Mouse (Mus musculus): Measurements from ENCODE around the gene Ttc32. TPM values are rescaled to one million over a fixed set of nuclear protein-coding genes. Genes with fewer than 3 reads are reported as not detected.
A peak's percentile ranks its signal among the peaks of the same experiment; 100 is the strongest.

Ttc32 gene
- polyA plus RNA-seq (2012; ENCODE audit: insufficient read depth, low replicate concordance) = 10.0 and 19.0 TPM in 2 replicates

- TF ChIP-seq FLI1 (IDR thresholded peaks at IDR 0.05; ENCODE audit: low read length) = no peak
- H3K4me1 ChIP-seq = peaks cover 24% of the 10 kb centered on the region
These were observed at the start of gene Ttc32 for GRCm38 (mm10) chr12:9029888-9030723. Gene Ttc32 (plus strand): TSS chr12:9029997.

GRCm38 (mm10) chr12:8993231-8993630 lies 36.6 kb upstream of the Ttc32 start:
- peaks cover 12% of the 10 kb centered on the region for H3K27me3 ChIP-seq (replicated peaks)
- H3K9me3 ChIP-seq = peaks cover 1% of the 10 kb centered on the region; the same call in 1 of the 2 replicates
- H3K4me1 ChIP-seq = no peaks in the 10 kb centered on the region
- H3K4me3 ChIP-seq (replicated peaks) = no peak overlapping the region
- TF ChIP-seq GATA1 (IDR thresholded peaks at IDR 0.05; ENCODE audit: borderline replicate concordance, low read length) (no peak), FLI1 (IDR thresholded peaks at IDR 0.05; ENCODE audit: low read length) (no peak)
- no peaks in the 10 kb centered on the region for H3K36me3 ChIP-seq (replicated peaks; ENCODE audit: low read length)

More at GRCm38 (mm10) chr12:9029888-9030723, at the start of gene Ttc32:
- Histone ChIP-seq H3K36me3 (replicated peaks; ENCODE audit: low read length) (no peaks in the 10 kb centered on the region), H3K27me3 (replicated peaks) (no peaks in the 10 kb centered on the region), H3K9me3 (no peaks in the 10 kb centered on the region), H3K4me3 (replicated peaks) (peak within 1 kb of the TSS; percentile 93)

- Histone ChIP-seq H3K9me3 (peaks cover 4% of the 10 kb centered on the region; the same call in 1 of the 2 replicates), H3K27me3 (replicated peaks) (peaks cover 4% of the 10 kb centered on the region), H3K36me3 (replicated peaks; ENCODE audit: low read length) (no peaks in the 10 kb centered on the region), H3K4me3 (replicated peaks) (no peak overlapping the region), H3K4me1 (0 out of 2 replicates have a peak, but pooled peaks cover 3% of the 10 kb centered on the region)
- TF ChIP-seq FLI1 (IDR thresholded peaks at IDR 0.05; ENCODE audit: low read length) = no peak
- no peak for TF ChIP-seq GATA1 (IDR thresholded peaks at IDR 0.05; ENCODE audit: borderline replicate concordance, low read length)
These were observed 31.5 kb upstream of the Ttc32 start for GRCm38 (mm10) chr12:8998318-8998717.

- peaks cover 4% of the 10 kb centered on the region; the same call in 1 of the 2 replicates for H3K9me3 ChIP-seq
- no peak overlapping the region for H3K4me3 ChIP-seq (replicated peaks)
- H3K27me3 ChIP-seq (replicated peaks) = peaks cover 3% of the 10 kb centered on the region
- 0 out of 2 replicates have a peak, but pooled peaks cover 3% of the 10 kb centered on the region for H3K4me1 ChIP-seq
- H3K36me3 ChIP-seq (replicated peaks; ENCODE audit: low read length) = no peaks in the 10 kb centered on the region
- no peak for TF ChIP-seq FLI1 (IDR thresholded peaks at IDR 0.05; ENCODE audit: low read length)
- TF ChIP-seq GATA1 (IDR thresholded peaks at IDR 0.05; ENCODE audit: borderline replicate concordance, low read length) = no peak
These were observed 27.7 kb upstream of the Ttc32 start for GRCm38 (mm10) chr12:9002038-9002648.

GRCm38 (mm10) chr12:9007146-9007545 lies 22.7 kb upstream of the Ttc32 start:
- no peaks in the 10 kb centered on the region for H3K9me3 ChIP-seq
- H3K4me1 ChIP-seq = 0 out of 2 replicates have a peak, but pooled peaks cover 3% of the 10 kb centered on the region
- TF ChIP-seq GATA1 (IDR thresholded peaks at IDR 0.05; ENCODE audit: borderline replicate concordance, low read length) (no peak), FLI1 (IDR thresholded peaks at IDR 0.05; ENCODE audit: low read length) (no peak)
- H3K36me3 ChIP-seq (replicated peaks; ENCODE audit: low read length) = no peaks in the 10 kb centered on the region
- peaks cover 3% of the 10 kb centered on the region for H3K27me3 ChIP-seq (replicated peaks)
- H3K4me3 ChIP-seq (replicated peaks) = no peak overlapping the region

GRCm38 (mm10) chr12:9007811-9008210 lies 22.0 kb upstream of the Ttc32 start:
- Histone ChIP-seq H3K4me1 (no peaks in the 10 kb centered on the region), H3K9me3 (no peaks in the 10 kb centered on the region), H3K4me3 (replicated peaks) (no peak overlapping the region), H3K36me3 (replicated peaks; ENCODE audit: low read length) (no peaks in the 10 kb centered on the region), H3K27me3 (replicated peaks) (peaks cover 3% of the 10 kb centered on the region)
- TF ChIP-seq FLI1 (IDR thresholded peaks at IDR 0.05; ENCODE audit: low read length) = no peak
- TF ChIP-seq GATA1 (IDR thresholded peaks at IDR 0.05; ENCODE audit: borderline replicate concordance, low read length) = no peak

- Histone ChIP-seq H3K4me1 (no peaks in the 10 kb centered on the region), H3K27me3 (replicated peaks) (peaks cover 7% of the 10 kb centered on the region), H3K4me3 (replicated peaks) (no peak overlapping the region), H3K36me3 (replicated peaks; ENCODE audit: low read length) (no peaks in the 10 kb centered on the region), H3K9me3 (no peaks in the 10 kb centered on the region)
- TF ChIP-seq FLI1 (IDR thresholded peaks at IDR 0.05; ENCODE audit: low read length) (no peak), GATA1 (IDR thresholded peaks at IDR 0.05; ENCODE audit: borderline replicate concordance, low read length) (no peak)
These were observed 19.5 kb upstream of the Ttc32 start for GRCm38 (mm10) chr12:9010311-9010710.

GRCm38 (mm10) chr12:9016376-9016775 lies 13.4 kb upstream of the Ttc32 start:
- H3K27me3 ChIP-seq (replicated peaks) = peaks cover 6% of the 10 kb centered on the region
- H3K36me3 ChIP-seq (replicated peaks; ENCODE audit: low read length) = no peaks in the 10 kb centered on the region
- H3K9me3 ChIP-seq = no peaks in the 10 kb centered on the region
- TF ChIP-seq GATA1 (IDR thresholded peaks at IDR 0.05; ENCODE audit: borderline replicate concordance, low read length) (no peak), FLI1 (IDR thresholded peaks at IDR 0.05; ENCODE audit: low read length) (no peak)
- no peaks in the 10 kb centered on the region for H3K4me1 ChIP-seq
- H3K4me3 ChIP-seq (replicated peaks) = no peak overlapping the region

GRCm38 (mm10) chr12:9020431-9020830 lies 9.4 kb upstream of the Ttc32 start:
- Histone ChIP-seq H3K9me3 (no peaks in the 10 kb centered on the region), H3K27me3 (replicated peaks) (peaks cover 2% of the 10 kb centered on the region), H3K4me1 (no peaks in the 10 kb centered on the region), H3K4me3 (replicated peaks) (no peak overlapping the region), H3K36me3 (replicated peaks; ENCODE audit: low read length) (no peaks in the 10 kb centered on the region)
- TF ChIP-seq FLI1 (IDR thresholded peaks at IDR 0.05; ENCODE audit: low read length) (no peak), GATA1 (IDR thresholded peaks at IDR 0.05; ENCODE audit: borderline replicate concordance, low read length) (no peak)

- H3K36me3 ChIP-seq (replicated peaks; ENCODE audit: low read length) = no peaks in the 10 kb centered on the region
- H3K4me3 ChIP-seq (replicated peaks) = no peak overlapping the region
- no peak for TF ChIP-seq FLI1 (IDR thresholded peaks at IDR 0.05; ENCODE audit: low read length)
- no peak for TF ChIP-seq GATA1 (IDR thresholded peaks at IDR 0.05; ENCODE audit: borderline replicate concordance, low read length)
- H3K9me3 ChIP-seq = no peaks in the 10 kb centered on the region
- H3K27me3 ChIP-seq (replicated peaks) = no peaks in the 10 kb centered on the region
- H3K4me1 ChIP-seq = no peaks in the 10 kb centered on the region
These were observed 8.8 kb upstream of the Ttc32 start for GRCm38 (mm10) chr12:9020986-9021385.
